Mouse (Mus musculus) megakaryocyte, embryonic 14.5 days (primary cell): ENCODE data around the gene Crygs.

Experiments used
- FLI1 ChIP-seq: IDR thresholded peaks from 2 replicates; pipeline ENCODE4 v1.6.1; 2012; ENCODE audit warnings: low read length, inconsistent platforms, mixed read lengths
- GATA1 ChIP-seq: IDR thresholded peaks from 3 replicates; pipeline ENCODE4 v1.6.1; 2012; ENCODE audit warnings: mixed read lengths, low read length, inconsistent platforms, borderline replicate concordance

DNA sequence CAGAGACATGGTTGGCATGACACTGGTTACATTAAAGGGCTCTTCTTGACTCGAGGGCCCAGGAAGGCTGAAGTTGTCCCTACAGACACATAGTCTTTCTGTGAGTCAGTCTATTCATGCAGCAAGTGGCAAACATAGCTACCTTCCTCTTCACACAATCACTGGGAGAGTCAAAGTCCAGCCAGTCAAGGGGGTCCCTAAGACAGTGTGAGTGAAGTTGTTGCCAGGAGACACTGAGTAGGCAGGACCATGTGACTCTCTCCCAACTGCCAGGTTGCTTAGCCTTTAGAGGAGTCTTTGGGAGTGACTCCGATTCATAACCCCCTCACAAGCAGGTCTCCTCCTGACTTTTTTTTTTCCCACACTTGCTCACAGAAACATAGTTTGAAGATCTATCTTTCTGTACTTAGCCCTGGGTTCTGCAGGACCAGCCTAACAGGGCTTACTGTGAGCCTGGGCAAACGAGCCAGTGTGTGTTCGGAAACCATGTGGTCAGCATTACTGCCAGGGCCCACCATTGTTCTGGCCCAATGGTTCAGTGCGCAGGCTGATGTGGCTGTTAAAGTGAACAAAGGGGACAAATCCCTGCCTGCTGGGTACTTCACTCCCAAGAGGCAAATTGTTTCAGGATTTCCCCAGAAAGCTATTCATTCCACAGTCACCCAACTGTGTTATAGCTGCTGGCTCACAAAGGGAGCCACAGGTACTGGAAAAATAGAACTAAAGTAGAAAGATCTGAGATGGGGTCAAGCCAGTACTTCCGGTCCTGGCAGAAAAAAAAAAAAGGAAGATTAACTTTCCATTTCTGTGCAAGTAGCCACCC lies 11.1 kb downstream of the Crygs start:
- TF ChIP-seq GATA1, result no peak
- TF ChIP-seq FLI1, result no peak
